Mouse (Mus musculus) neural tube, embryonic 12.5 days (tissue): ENCODE results near the gene Klra17. TPM values are rescaled to one million over a fixed set of nuclear protein-coding genes. Genes with fewer than 3 reads are reported as not detected.
"Not testable (repeated sequence)": the region's sequence is repeated elsewhere in the genome, so short reads cannot be mapped to it uniquely, and the experiment has no call there.

Experiments used
- ATAC-seq: fragments of 200-750 bp; cut with Nextera tagmentation; 2 replicates; pipeline ENCODE4 v1.8.0; 2017; ENCODE audit warnings: low read depth, mild to moderate bottlenecking, moderate TSS enrichment, moderate library complexity; ENCODE audit not compliant: low FRiP score
- H3K27ac ChIP-seq: fragments of 300-500 bp; sonication (generic); 2 replicates; pipeline ENCODE4 v1.5.1; 2016
- H3K27me3 ChIP-seq: fragments of 300-500 bp; sonication (generic); replicated peaks from 2 replicates; pipeline ENCODE4 v1.6.1; 2016; ENCODE audit warnings: mild to moderate bottlenecking
- H3K36me3 ChIP-seq: fragments of 300-500 bp; sonication (generic); 2 replicates; pipeline ENCODE4 v1.6.1; 2016; ENCODE audit warnings: mild to moderate bottlenecking
- H3K4me1 ChIP-seq: fragments of 300-500 bp; sonication (generic); 2 replicates; pipeline ENCODE4 v1.6.1; 2016
- H3K4me2 ChIP-seq: fragments of 300-500 bp; sonication (generic); replicated peaks from 2 replicates; pipeline ENCODE4 v1.6.1; 2016; ENCODE audit warnings: mild to moderate bottlenecking
- H3K4me3 ChIP-seq: fragments of 300-500 bp; sonication (generic); 2 replicates; pipeline ENCODE4 v1.5.1; 2016
- H3K9ac ChIP-seq: fragments of 300-500 bp; sonication (generic); 2 replicates; pipeline ENCODE4 v1.6.1; 2016; ENCODE audit warnings: mild to moderate bottlenecking
- H3K9me3 ChIP-seq: fragments of 300-500 bp; sonication (generic); 2 replicates; pipeline ENCODE4 v1.6.1; 2016; ENCODE audit warnings: mild to moderate bottlenecking
- WGBS: fragments of 180-500 bp; shearing (Covaris S2); methylation state at CpG from one replicate; pipeline ENCODE4 v1.1.7; 2016; 5-methylcytosine and 5-hydroxymethylcytosine counted together
- polyA plus RNA-seq: library from polyadenylated mRNA; unstranded; fragments of >200 nt; fragmentation: Nextera tagmentation; extraction: Ambion mirVana; gene quantifications from 2 replicates; pipeline ENCODE4 v1.2.1, GENCODE M21; 2016

Gene Klra17
- not detected in 2 replicates for polyA plus RNA-seq

DNA sequence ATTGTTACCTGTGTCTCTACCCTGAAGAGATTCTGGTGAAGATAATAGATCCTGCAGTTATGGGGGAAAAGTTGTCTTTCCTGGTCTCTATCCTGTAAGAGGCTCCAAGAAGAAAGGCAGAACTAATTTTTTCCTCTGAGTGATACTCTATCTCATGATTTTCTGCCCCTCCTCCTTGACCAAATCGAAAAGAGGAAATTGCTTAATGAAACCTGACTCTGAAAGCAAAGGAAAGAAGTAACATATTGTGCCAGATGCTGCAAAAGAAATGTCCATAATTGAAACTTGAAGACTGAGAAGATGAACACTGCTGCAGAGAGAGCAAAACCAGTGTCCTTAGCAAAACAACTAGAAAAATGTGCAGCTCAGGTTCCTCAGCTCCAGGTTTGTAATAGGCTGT is at the start of gene Klra17:
Gene Klra17, minus strand, starts transcription at position 124 of the 400 bp plus-strand sequence.
- no peak within 1 kb of the TSS for H3K9ac ChIP-seq
- H3K27ac ChIP-seq = no peak within 1 kb of the TSS
- H3K27me3 ChIP-seq = no peaks in the 10 kb centered on the region
- H3K9me3 ChIP-seq = peaks cover 14% of the 10 kb centered on the region
- no peak within 1 kb of the TSS for H3K4me2 ChIP-seq
- no peaks in the 10 kb centered on the region for H3K36me3 ChIP-seq
- no peaks in the 10 kb centered on the region for H3K4me1 ChIP-seq
- no peak for ATAC-seq
- no peak within 1 kb of the TSS for H3K4me3 ChIP-seq
- WGBS = 51% methylated on average over 1 of the region's 1 CpGs

DNA sequence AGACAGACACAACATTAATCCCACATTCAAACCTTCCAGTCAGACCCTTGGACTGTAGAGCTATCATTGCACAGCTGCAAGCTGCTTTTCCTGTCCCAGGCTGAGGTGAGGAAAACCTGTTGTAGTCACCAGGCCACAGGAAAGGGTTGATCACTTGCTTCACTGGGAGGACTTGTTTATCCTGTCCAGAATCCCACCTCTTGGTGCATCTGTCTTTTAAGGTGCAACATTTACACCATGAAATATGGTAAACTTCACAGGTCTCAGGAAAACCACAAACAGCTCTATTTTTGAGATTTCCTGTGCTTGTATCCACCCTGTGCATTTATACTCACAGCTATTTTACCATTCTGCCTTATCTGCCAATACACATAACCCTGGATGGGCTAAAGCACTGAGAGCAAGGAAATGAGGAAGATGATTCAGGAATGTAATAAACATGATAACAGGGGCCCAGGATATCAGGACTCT is 41.0 kb upstream of the Klra17 start, which contains the start of gene Klra5:
Gene Klra5, minus strand, starts transcription at position 175 of the 471 bp plus-strand sequence.
- not testable (repeated sequence) for ATAC-seq, H3K27ac ChIP-seq, H3K4me3 ChIP-seq, H3K36me3 ChIP-seq, H3K4me1 ChIP-seq, H3K9ac ChIP-seq, H3K4me2 ChIP-seq, H3K27me3 ChIP-seq
- H3K9me3 ChIP-seq = peaks cover 29% of the 10 kb centered on the region

DNA sequence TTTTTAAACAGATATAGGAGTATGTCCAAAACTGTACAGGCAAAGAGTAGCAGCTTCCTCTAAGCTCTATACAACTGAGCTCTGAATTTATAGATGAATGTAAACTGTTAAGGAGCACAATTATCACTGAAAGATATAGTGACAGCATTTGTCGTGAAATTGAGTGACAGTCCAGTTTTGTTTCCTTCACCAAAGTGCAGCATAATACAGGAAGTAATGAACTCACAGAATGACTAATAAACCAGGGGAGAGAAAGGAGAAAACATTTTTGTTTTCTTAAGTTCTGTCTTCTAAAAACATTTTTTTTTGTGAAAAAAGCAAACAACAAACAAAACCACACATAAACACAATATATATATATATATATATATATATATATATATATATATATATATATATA is 40.5 kb upstream of the Klra17 start:
- H3K9ac ChIP-seq = no peak overlapping the region
- WGBS = 79% methylated on average over 1 of the region's 1 CpGs
- H3K4me2 ChIP-seq = no peak overlapping the region
- no peaks in the 10 kb centered on the region for H3K4me1 ChIP-seq
- no peak overlapping the region for H3K4me3 ChIP-seq
- H3K27me3 ChIP-seq = no peaks in the 10 kb centered on the region
- H3K27ac ChIP-seq = no peak overlapping the region
- peaks cover 27% of the 10 kb centered on the region for H3K9me3 ChIP-seq
- H3K36me3 ChIP-seq = no peaks in the 10 kb centered on the region
- ATAC-seq = no peak

DNA sequence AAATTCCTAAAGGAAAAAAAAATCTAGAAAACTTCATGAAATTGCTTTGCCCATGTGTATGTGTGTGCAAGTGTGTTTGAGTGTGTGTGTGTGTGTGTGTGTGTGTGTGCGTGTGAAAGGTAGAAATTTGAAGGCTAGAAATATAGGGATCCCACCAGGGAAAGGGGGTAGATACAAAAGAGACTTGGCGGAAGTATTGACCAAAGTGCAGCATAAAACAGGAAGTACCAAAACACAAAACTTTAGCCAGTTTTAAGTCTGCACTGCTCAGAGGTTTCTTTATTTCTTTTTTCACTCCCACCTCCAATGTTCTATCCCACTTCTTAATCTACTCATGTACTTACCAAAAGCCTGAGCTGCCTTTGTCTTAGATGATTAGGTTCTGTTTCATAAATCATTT is 6.1 kb upstream of the Klra17 start:
- 80% methylated on average over 2 of the region's 2 CpGs for WGBS

DNA sequence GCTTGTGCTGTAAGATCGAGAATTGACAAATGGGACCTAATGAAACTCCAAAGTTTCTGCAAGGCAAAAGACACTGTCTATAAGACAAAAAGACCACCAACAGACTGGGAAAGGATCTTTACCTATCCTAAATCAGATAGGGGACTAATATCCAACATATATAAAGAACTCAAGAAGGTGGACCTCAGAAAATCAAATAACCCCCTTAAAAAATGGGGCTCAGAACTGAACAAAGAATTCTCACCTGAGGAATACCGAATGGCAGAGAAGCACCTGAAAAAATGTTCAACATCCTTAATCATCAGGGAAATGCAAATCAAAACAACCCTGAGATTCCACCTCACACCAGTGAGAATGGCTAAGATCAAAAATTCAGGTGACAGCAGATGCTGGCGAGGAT is 14.1 kb downstream of the Klra17 start, which contains the start of gene Gm17631:
Gene Gm17631, plus strand, starts transcription at position 301 of the 400 bp plus-strand sequence.
- H3K27me3 ChIP-seq, H3K4me3 ChIP-seq, H3K9ac ChIP-seq, H3K4me2 ChIP-seq, H3K36me3 ChIP-seq, H3K4me1 ChIP-seq, ATAC-seq, H3K27ac ChIP-seq: not testable (repeated sequence)
- no CpG with 5 or more reads among the region's 3 CpGs for WGBS
- H3K9me3 ChIP-seq = peaks cover 14% of the 10 kb centered on the region

More for the DNA sequence above, 6.1 kb upstream of the Klra17 start:
- Histone ChIP-seq H3K4me3 (no peak overlapping the region), H3K36me3 (no peaks in the 10 kb centered on the region), H3K4me2 (no peak overlapping the region), H3K4me1 (no peaks in the 10 kb centered on the region), H3K27ac (no peak overlapping the region), H3K27me3 (no peaks in the 10 kb centered on the region), H3K9me3 (peaks cover 18% of the 10 kb centered on the region; the same call in 1 of the 2 replicates), H3K9ac (no peak overlapping the region)
- ATAC-seq = no peak

DNA sequence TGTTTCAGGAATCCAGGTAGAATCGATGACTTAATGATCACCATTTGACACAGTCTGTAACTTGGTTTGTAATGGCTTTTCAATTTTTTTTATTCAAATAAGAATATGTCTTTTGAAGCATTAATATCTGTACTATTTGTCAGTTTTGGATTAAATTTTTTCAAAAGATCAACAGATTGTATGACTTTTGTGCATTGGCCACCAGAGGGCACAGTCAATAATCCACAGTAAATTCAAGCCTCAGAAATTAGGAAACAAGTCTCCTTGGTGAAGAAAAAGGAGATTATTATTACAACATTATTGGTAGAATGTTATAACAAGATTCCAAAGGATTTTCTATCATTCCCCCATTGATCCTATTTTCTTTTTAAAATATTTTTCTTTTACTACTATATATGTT is 50.9 kb downstream of the Klra17 start:
- H3K9me3 ChIP-seq = peaks cover 9% of the 10 kb centered on the region; the same call in 1 of the 2 replicates
- WGBS = 93% methylated on average over 1 of the region's 1 CpGs
- ATAC-seq = no peak
- no peaks in the 10 kb centered on the region for H3K27me3 ChIP-seq
- H3K27ac ChIP-seq = no peak overlapping the region
- no peak overlapping the region for H3K4me3 ChIP-seq
- H3K4me2 ChIP-seq = no peak overlapping the region
- H3K9ac ChIP-seq = no peak overlapping the region
- H3K36me3 ChIP-seq = no peaks in the 10 kb centered on the region
- no peaks in the 10 kb centered on the region for H3K4me1 ChIP-seq

DNA sequence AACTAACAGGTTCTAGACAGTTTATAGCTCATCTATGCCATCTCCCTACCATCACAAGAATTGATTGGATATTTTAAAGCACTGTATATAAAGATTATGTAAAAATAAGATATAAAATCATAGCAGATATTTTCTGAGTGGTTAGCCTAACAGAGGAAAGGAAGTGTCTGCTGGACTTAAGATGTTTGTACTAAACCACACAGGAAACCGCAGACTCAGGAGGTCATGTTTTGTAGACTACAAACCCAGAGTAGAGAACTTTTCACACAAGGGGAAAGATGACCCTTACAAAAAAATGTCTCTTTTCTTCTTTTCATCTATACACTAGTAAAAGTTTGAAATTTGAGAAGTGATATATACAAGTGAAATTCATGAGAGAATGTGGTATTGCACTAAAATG is 52.5 kb downstream of the Klra17 start:
- no peak overlapping the region for H3K27ac ChIP-seq
- ATAC-seq = no peak
- H3K4me3 ChIP-seq = no peak overlapping the region
- no peak overlapping the region for H3K4me2 ChIP-seq
- H3K27me3 ChIP-seq = no peaks in the 10 kb centered on the region
- 91% methylated on average over 1 of the region's 1 CpGs for WGBS
- no peaks in the 10 kb centered on the region for H3K36me3 ChIP-seq
- H3K9ac ChIP-seq = no peak overlapping the region
- no peaks in the 10 kb centered on the region for H3K4me1 ChIP-seq
- peaks cover 4% of the 10 kb centered on the region; the same call in 1 of the 2 replicates for H3K9me3 ChIP-seq

DNA sequence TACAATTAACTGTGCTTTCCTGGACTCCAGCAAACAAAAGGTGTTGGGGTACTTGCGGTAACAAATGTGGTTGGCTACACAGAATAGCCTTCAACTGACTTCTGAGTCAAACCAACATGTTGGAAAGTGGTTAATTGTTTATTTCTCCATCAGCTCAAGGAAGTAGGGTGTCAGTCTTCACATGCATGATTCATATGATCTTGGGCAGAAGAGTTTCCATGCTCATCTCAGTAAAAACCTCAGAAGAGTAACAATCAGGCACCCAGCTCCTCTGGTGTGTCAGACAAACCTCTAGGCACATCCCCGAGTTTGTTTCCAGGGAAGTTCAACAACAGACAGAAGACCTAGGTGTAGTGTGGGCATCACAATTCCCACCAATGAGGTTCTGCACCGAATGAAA is 58.7 kb downstream of the Klra17 start:
- H3K4me1 ChIP-seq = no peaks in the 10 kb centered on the region
- H3K4me3 ChIP-seq = no peak overlapping the region
- no peaks in the 10 kb centered on the region for H3K36me3 ChIP-seq
- 62% methylated on average over 3 of the region's 3 CpGs for WGBS
- H3K27ac ChIP-seq = no peak overlapping the region
- no peak overlapping the region for H3K4me2 ChIP-seq
- no peak overlapping the region for H3K9ac ChIP-seq
- ATAC-seq = no peak
- no peaks in the 10 kb centered on the region for H3K9me3 ChIP-seq
- H3K27me3 ChIP-seq = no peaks in the 10 kb centered on the region

DNA sequence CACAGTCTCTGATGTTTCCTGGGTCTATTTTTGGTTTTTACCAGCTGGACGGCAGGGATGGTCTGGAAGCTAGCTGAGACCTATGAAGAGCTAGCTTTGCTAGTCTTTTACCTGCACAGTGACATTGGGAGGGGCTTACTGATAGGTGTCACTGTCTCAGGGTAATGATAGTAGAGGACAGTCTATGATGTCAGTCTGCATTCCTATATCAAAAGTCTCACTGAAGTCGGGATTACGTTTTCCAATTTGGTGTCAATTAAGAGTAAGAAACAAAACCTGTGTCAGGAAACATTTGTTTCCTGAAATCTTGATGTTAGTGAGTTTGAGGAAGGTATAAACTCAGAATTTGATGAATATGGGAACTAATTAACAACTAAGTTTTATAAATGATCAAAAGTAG is 92.3 kb downstream of the Klra17 start, which contains the start of gene Gm156:
Gene Gm156, minus strand, starts transcription at position 101 of the 400 bp plus-strand sequence.
- ATAC-seq, H3K9ac ChIP-seq, H3K4me2 ChIP-seq, H3K36me3 ChIP-seq, H3K27me3 ChIP-seq, H3K4me1 ChIP-seq, H3K27ac ChIP-seq, H3K9me3 ChIP-seq, H3K4me3 ChIP-seq: not testable (repeated sequence)
- 92% methylated on average over 3 of the region's 3 CpGs for WGBS

Other genes with a start within 250 kb of the Klra17 start
- gene Klrc3, start 233.3 kb downstream of the Klra17 start, polyA plus RNA-seq = not detected in 2 replicates
- not detected in 2 replicates for gene Klrc2, start 216.0 kb downstream of the Klra17 start, polyA plus RNA-seq
- not detected in 2 replicates for gene Klrc1, start 197.7 kb downstream of the Klra17 start, polyA plus RNA-seq
- not detected in 2 replicates for gene Klri1, start 159.5 kb downstream of the Klra17 start, polyA plus RNA-seq
- gene Klri2, start 136.2 kb downstream of the Klra17 start, polyA plus RNA-seq = not detected in 2 replicates
- not detected in 2 replicates for gene Gm156, start 92.4 kb downstream of the Klra17 start, polyA plus RNA-seq
- not detected in 2 replicates for gene Gm17631, start 14.0 kb downstream of the Klra17 start, polyA plus RNA-seq
- gene Klra5, start 41.0 kb upstream of the Klra17 start, polyA plus RNA-seq = not detected in 2 replicates
- gene Klra6, start 150.3 kb upstream of the Klra17 start, polyA plus RNA-seq = not detected in 2 replicates
- not detected in 2 replicates for gene Klra4, start 190.6 kb upstream of the Klra17 start, polyA plus RNA-seq